Mouse (Mus musculus) cerebellum, postnatal 14 days (tissue): ENCODE results near the gene Il17f.
"Not testable (repeated sequence)": the region's sequence is repeated elsewhere in the genome, so short reads cannot be mapped to it uniquely, and the experiment has no call there.

Source experiments
- DNase-seq, 2 experiments: peaks; one replicate each; pipeline ENCODE4 v3.0.0; 2021; ENCODE audit warnings: mixed read lengths in 2 of 2

Gene Il17f

DNA sequence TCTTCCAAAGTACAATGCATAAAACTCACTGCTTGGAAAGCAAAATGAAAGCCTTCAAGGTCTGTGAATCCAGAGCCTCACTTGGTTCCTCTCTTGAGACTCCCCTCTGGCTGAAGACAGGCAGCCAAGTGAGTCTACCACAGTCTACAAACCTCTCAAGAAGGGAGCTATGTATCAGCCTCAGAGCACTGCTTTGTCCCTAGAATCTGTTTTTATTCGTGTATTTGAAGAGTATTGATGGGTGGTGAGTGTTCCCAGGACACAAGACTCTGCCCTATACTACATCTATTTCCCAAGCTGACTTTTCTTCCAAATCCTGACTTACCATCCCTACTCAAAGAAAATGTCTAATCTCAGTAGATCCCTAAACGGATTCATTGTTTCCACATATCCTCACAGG, 12.1 kb downstream of the Il17f start:
- DNase-seq: no peak

DNA sequence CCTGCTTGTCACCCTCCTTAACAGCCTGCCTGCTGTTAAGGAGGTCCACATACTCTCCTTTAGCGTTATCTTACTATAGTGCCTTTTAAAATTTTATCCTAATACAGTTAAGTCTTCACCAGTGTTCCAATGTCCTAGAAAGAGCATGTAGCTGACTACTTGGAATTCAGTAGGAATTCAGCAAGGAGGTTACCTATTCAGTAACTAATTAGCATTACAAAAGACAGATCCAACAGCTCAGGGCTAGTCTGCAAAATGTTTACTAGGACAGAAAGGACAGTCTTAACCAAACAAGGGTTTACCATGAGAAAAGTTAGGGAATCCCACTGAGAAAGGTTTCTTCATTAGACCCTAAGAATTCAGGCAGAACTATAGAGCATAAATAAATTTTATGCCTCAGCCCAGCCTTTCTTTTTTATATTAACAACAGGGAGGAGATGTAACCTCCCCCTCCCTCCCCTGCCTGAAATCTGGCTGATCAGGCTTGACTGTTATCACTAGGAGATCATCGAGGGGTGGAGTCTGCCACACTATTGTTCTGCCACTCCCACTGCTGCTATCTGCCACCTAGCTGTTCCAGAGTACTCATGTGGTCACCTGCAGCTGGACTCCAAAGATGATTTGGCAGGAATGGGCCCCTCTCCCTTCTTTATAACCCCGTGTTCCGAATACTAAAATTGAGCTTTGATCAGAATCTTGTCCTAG, 16.2 kb downstream of the Il17f start:
- not testable (repeated sequence) for DNase-seq

DNA sequence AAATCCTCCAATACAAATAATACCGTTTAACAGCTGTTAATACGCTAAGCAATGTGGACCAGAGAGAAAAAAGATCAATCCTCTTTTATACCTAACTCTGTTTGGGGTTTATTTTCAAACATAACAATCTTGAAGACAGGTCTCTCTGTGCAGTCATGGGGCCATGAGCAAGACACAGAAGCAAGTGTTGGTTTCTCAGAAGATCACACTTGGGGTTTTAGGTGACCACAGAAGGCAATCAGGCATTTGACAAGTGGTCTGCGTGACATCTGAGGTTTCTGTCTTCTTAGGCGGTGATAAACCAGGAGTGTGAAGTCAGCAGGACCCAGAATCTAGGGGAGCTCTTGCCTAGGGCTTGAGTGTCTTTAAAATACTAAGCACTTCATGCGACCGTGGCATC, 23.9 kb downstream of the Il17f start:
- DNase-seq: no peak

GRCm38 (mm10) chr1:20761411-20761810, 29.0 kb downstream of the Il17f start:
- DNase-seq: no peak

DNA sequence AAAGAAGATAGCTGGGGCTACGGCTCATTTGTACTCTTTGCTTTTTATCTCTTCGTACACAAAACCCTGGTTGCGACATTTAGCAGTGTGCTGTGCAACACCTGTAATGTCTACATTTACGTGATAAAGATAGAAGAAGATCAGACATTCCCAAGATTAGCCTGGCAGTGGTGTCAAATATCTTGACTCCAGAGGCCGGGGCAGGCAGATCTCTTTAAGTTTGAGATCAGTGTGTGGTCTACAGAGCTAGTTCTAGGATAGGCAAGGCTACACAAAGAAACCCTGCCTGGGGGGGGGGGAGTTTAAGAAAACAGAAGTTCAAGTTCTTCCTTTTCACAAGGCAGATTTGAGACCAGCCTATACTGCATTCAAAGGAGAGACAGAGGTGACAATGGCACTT, 30.1 kb downstream of the Il17f start:
- no peak for DNase-seq

DNA sequence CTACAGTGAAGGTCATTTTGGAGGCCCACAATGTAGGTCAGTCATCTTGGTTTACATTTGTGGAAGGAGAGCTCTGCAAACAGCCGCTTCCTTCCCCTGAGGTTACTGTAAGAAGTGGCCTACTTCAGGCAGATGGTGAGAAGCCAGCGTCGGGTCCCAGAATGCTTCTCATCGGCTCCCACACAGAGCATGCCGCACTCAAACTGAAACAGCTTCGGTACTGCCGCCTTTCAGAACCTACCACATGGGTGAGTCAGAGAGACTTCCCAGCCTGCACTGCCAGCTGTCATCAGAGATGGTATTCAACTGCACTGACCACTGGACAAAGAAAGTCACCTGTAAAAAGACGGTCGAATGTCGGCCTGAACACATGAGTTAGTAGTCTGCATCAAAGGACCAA, 30.6 kb downstream of the Il17f start:
- no peak for DNase-seq

- DNase-seq: no peak
These were observed 32.8 kb downstream of the Il17f start for GRCm38 (mm10) chr1:20757586-20757985.

DNA sequence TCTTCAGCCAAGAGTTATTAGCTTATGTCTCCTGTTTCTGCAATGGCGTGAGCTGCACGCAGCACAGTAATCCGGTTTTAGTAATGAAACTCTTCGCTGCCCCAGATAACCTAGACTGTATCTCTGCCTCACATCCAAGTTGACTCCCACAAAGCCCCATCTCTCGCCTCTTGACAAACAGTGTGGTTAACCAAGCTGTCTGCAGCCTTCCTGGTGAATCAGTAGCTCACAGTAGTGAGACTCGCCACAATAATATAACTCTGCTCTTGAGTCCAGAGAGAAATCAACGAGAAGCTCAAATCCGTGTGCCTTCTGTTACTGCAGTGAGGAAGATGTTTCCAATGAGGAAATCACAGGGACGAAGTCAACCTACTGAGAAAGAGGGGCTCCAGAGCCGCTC, 36.0 kb downstream of the Il17f start:
- DNase-seq: no peak

GRCm38 (mm10) chr1:20740496-20740998, 49.9 kb downstream of the Il17f start:
- DNase-seq: no peak

DNA sequence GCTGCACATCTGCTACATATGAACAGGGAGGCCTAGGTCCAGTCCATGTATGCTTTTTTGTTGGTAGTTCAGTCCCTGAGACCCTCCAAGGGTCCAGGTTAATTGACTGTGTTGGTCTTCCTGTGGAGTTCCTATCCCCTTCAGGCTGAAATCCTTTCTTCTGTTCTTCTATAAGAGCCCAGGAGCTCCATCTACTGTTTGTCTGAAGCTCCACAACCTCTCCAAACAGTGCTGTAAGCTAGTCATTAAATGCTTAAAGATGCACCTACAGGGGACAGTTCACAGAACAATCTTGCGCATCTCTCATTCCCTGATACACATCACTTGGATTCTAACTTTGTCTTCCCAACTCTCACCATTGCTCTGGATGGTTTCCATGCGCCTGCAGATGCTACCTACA, 51.9 kb downstream of the Il17f start:
- no peak for DNase-seq

DNA sequence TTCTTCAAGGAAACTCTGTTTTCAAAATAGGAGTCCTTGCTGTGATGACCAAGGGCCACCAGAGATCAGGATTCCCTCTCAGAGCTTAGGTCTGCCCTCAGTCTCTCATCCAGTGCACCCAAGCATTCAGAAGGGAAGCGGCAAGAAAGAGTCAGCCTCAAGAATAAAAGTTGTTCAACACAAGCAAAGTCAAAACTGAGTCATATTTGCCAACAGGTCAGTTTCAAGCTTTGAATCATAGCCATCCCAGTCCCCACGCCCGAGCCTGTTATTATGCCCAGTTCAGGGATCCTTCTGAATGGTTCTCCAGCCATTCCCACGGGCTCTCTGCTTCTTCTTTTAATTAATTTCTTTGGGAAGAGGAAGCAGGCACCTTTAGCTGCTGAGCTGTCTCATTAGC, 53.8 kb downstream of the Il17f start:
- no peak for DNase-seq

GRCm38 (mm10) chr1:20730903-20731302, 59.5 kb downstream of the Il17f start, which contains the start of gene Il17a:
Gene Il17a, plus strand, starts transcription at chr1:20730905.
- DNase-seq: no peak
